Mouse (Mus musculus) midbrain, postnatal 0 days (tissue): ENCODE measurements at regions not wholly inside any gene's neighbourhood (a gene's known extent, or its start where the extent isn't known, plus 50 kb on each side); places are given as distances from the start of the nearest gene placed in this dataset.

Experiments
- ATAC-seq: fragments of 200-750 bp; cut with Nextera tagmentation; 2 replicates; pipeline ENCODE4 v1.8.0; 2017; ENCODE audit warnings: moderate number of reproducible peaks, mild to moderate bottlenecking, moderate TSS enrichment, moderate library complexity; ENCODE audit not compliant: low FRiP score
- DNase-seq: peaks from one replicate; pipeline ENCODE4 v3.0.0-alpha.2; 2015; ENCODE audit warnings: low spot score
- H3K27ac ChIP-seq: fragments of 300-500 bp; sonication (generic); 2 replicates; pipeline ENCODE4 v1.5.1; 2014; ENCODE audit warnings: low read depth, mild to moderate bottlenecking, low read length, mixed read lengths
- H3K27me3 ChIP-seq: fragments of 300-500 bp; sonication (generic); 2 replicates; pipeline ENCODE4 v1.6.1; 2014; ENCODE audit warnings: low read length, control low read depth, mixed read lengths; ENCODE audit not compliant: insufficient read depth
- H3K36me3 ChIP-seq: fragments of 300-500 bp; sonication (generic); 2 replicates; pipeline ENCODE4 v1.6.1; 2014; ENCODE audit warnings: low read length, control low read depth, mixed read lengths; ENCODE audit not compliant: insufficient read depth
- H3K4me1 ChIP-seq: fragments of 300-500 bp; sonication (generic); 2 replicates; pipeline ENCODE4 v1.6.1; 2014; ENCODE audit warnings: mild to moderate bottlenecking, control low read depth, antibody characterized with exemption, low read length, mixed read lengths; ENCODE audit not compliant: insufficient read depth
- H3K4me2 ChIP-seq: fragments of 300-500 bp; sonication (generic); 2 replicates; pipeline ENCODE4 v1.6.1; 2014; ENCODE audit warnings: low read depth, mild to moderate bottlenecking, low read length, mixed read lengths; ENCODE audit not compliant: poor library complexity, severe bottlenecking
- H3K4me3 ChIP-seq: fragments of 300-500 bp; sonication (generic); 2 replicates; pipeline ENCODE4 v1.5.1; 2014; ENCODE audit warnings: low read depth, mild to moderate bottlenecking, low read length, moderate library complexity
- H3K9ac ChIP-seq: fragments of 300-500 bp; sonication (generic); replicated peaks from 2 replicates; pipeline ENCODE4 v1.6.1; 2014; ENCODE audit warnings: mild to moderate bottlenecking, low read length, moderate library complexity, mixed read lengths; ENCODE audit not compliant: poor library complexity, severe bottlenecking
- H3K9me3 ChIP-seq: fragments of 300-500 bp; sonication (generic); 2 replicates; pipeline ENCODE4 v1.6.1; 2016; ENCODE audit warnings: low read length, control low read depth
- CTCF ChIP-seq: IDR thresholded peaks from 2 replicates; pipeline ENCODE4 v1.5.1; 2016; ENCODE audit warnings: antibody characterized with exemption, mild to moderate bottlenecking
- WGBS: fragments of 180-500 bp; shearing (Covaris S2); extraction: QIAGEN DNeasy Blood & Tissue Kit; methylation state at CpG from one replicate; pipeline ENCODE4 v1.1.7; 2014; 5-methylcytosine and 5-hydroxymethylcytosine counted together

- Histone ChIP-seq H3K4me1 (no peaks in the 10 kb centered on the region), H3K4me2 (no peak overlapping the region), H3K27ac (no peak overlapping the region), H3K9me3 (no peaks in the 10 kb centered on the region), H3K36me3 (no peaks in the 10 kb centered on the region), H3K27me3 (no peaks in the 10 kb centered on the region), H3K9ac (no peak overlapping the region), H3K4me3 (no peak overlapping the region)
- DNase-seq = peak; percentile 88
- peak; percentile 49; the same call in 1 of the 2 replicates for ATAC-seq
- TF ChIP-seq CTCF = no peak
- 61% methylated on average over 1 of the region's 1 CpGs for WGBS
Observed at GRCm38 (mm10) chr15:45453797-45454196, 5319.6 kb downstream of the 9330182O14Rik start.

DNA sequence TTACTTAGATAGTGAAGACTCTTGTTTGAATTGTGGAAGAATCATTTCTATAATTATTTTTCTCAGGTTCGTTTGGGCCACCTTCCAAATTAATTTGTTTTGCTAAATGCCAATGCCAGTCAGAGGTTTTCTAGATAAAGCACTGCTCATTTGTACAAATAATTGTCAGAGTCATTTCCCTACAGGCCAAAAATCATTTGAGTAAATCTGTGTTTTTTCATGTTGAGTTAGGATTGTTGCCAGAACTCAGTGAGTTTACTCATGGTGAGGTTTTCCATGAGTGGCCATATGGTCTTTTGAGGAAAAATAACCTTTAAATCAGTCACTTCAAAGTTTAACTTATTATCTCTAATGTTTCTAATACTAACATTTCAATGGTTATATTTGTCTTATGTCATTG, 5336.3 kb downstream of the 9330182O14Rik start:
- no peaks in the 10 kb centered on the region for H3K27me3 ChIP-seq
- H3K4me1 ChIP-seq = no peaks in the 10 kb centered on the region
- DNase-seq (peak; percentile 22), ATAC-seq (no peak)
- H3K36me3 ChIP-seq = no peaks in the 10 kb centered on the region
- H3K9me3 ChIP-seq = no peaks in the 10 kb centered on the region
- WGBS = 73% methylated on average over 1 of the region's 1 CpGs
- no peak overlapping the region for H3K27ac ChIP-seq
- no peak overlapping the region for H3K4me2 ChIP-seq
- H3K9ac ChIP-seq = no peak overlapping the region
- no peak for TF ChIP-seq CTCF
- no peak overlapping the region for H3K4me3 ChIP-seq

DNA sequence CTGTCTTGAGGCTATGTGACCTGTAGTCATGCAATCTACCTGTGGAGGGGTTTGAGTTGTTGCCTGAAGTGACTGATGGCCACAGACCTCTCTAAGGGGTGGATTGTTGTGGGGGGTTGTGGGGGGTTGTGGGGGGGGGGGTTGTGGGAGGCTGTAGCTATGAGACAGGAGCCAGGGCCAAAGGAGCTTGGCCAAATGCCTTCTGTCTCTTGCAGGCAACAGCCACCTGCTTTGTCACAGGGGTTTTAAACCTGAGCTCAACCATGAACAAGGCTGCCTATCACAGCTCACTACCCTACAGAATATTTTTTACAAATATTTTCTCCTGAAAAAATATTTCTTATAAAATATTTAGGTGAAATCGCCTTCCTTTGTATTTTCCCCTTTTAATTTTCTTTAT, 5339.0 kb downstream of the 9330182O14Rik start:
- no peak overlapping the region for H3K27ac ChIP-seq
- H3K27me3 ChIP-seq = no peaks in the 10 kb centered on the region
- H3K9ac ChIP-seq = no peak overlapping the region
- no peaks in the 10 kb centered on the region for H3K9me3 ChIP-seq
- no peak overlapping the region for H3K4me2 ChIP-seq
- WGBS = 91% methylated on average over 1 of the region's 1 CpGs
- H3K36me3 ChIP-seq = no peaks in the 10 kb centered on the region
- ATAC-seq = no peak
- no peak for TF ChIP-seq CTCF
- H3K4me3 ChIP-seq = no peak overlapping the region
- DNase-seq = no peak
- H3K4me1 ChIP-seq = no peaks in the 10 kb centered on the region

DNA sequence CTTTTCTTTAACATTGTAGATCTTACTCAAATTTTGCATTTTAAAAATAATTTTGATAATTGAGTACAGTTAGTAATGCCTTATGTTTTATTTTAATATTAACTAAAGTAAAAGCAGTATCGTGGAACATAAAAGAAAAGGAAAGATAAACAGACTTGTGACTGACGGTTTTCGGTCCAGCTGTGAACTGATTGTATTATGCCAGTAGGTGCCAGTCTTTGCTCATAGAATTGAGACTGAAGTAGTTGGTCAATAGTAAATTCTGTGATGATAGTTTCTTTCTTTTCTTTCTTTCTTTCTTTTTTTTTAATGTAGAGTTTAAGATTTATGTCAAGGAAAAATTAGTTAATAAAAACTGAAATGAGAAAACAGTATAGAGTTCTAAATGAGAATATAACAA, 5376.1 kb downstream of the 9330182O14Rik start:
- WGBS = 71% methylated on average over 3 of the region's 3 CpGs
- TF ChIP-seq CTCF = peak; percentile 68
- DNase-seq = peak; percentile 42
- H3K4me1 ChIP-seq = no peaks in the 10 kb centered on the region
- no peaks in the 10 kb centered on the region for H3K27me3 ChIP-seq
- no peaks in the 10 kb centered on the region for H3K9me3 ChIP-seq
- no peak overlapping the region for H3K27ac ChIP-seq
- no peak for ATAC-seq
- H3K4me3 ChIP-seq = no peak overlapping the region
- H3K36me3 ChIP-seq = no peaks in the 10 kb centered on the region
- no peak overlapping the region for H3K9ac ChIP-seq
- H3K4me2 ChIP-seq = no peak overlapping the region
